Mouse (Mus musculus): ENCODE results near the gene Edn3.

DNA sequence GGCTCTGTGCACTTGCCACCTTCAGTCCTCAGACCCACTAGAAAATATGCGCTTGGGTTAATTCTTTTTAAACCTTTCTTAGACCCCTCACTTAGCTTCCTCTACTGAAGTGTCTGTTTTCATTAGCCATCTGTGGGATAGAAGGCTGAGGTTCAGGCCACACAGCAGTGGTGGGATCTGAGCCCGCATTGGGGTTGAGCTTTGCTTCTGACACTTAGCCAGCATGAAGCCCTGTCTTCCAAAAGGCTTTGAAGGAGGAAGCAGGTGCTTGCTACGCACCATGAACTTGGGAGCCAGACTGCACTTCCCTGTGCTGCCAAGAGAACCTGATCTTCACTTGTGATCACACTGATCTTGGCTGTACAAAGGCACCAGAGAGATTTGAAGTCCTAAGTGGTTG is 59.9 kb downstream of the Edn3 start:
- TF ChIP-seq POLR2A (IDR thresholded peaks at IDR 0.05; ENCODE audit: low read depth, low read length), result no peak
- TF ChIP-seq HCFC1 (IDR thresholded peaks at IDR 0.05; ENCODE audit: low read depth, low read length), result no peak
- no peak for TF ChIP-seq MAX (IDR thresholded peaks at IDR 0.05; ENCODE audit: low read length)
- no peak for TF ChIP-seq CTCF (conservative IDR thresholded peaks at IDR 0.05 in 1 of 2, IDR thresholded peaks at IDR 0.05 in 1 of 2; ENCODE audit: low read depth in 2 of 2, low read length in 2 of 2)
